Mouse (Mus musculus): ENCODE measurements at regions not wholly inside any gene's neighbourhood (a gene's known extent, or its start where the extent isn't known, plus 50 kb on each side); places are given as distances from the start of the nearest gene placed in this dataset.

DNA sequence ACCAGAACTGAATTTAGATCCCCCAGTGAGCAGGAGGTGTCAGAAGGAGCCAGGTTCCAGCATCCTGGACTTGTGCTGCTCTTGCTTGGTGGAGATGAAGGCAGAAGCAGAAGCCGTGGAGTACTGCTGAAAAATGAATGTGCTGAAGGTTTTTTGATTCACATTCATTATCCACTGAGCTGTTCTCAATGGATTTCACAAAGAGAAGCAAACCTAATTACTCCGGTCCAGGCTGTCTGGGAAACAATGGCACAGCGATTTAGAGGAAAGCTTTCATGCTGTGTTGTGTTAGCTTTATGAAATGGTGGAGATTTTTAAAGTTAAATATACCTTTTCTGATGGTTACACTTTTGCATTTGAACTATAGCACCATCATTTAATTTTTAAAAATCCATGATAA is 535.3 kb upstream of the Adgrl3 start:
- DNase-seq (ENCODE audit: extremely low read depth, insufficient read length, low spot score), result no peak

DNA sequence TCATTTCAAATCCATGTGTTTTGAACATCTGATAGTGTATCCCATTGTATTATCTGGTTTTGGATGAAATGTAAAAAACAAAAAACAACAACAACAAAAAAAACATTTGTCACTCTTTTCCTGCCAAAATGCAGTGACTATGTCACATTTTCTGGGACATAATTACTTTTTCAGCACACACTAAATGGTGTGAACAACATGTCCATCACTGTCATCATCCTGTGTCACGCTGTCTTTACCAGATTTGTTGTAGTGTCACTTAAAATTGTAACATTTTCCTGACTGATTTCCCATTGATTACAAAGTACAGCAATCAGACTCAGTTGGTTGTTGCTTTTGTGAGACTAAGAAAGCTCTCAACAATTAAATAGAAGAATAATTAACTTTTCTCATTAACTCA is 531.6 kb upstream of the Adgrl3 start:
- DNase-seq (ENCODE audit: extremely low read depth, insufficient read length, low spot score), result no peak

DNA sequence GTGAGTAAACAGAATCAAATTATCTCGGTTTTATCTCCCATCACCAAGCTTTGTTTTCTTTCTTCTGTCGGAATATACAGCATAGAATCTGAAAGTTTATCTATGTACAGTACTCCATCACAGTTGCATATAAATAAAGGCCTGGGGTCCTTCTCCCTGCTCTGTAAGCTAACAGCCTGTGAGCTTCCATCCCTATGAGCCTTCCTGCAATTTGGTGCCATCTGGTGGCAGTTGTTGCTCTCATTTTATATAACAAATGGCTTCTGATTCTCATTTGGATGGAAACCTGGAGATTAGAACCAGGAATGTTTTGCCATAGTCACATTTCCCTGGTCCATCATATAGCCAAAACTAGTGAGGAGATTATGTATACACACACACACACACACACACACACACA is 511.3 kb upstream of the Adgrl3 start:
- DNase-seq (ENCODE audit: extremely low read depth, insufficient read length, low spot score), result no peak

DNA sequence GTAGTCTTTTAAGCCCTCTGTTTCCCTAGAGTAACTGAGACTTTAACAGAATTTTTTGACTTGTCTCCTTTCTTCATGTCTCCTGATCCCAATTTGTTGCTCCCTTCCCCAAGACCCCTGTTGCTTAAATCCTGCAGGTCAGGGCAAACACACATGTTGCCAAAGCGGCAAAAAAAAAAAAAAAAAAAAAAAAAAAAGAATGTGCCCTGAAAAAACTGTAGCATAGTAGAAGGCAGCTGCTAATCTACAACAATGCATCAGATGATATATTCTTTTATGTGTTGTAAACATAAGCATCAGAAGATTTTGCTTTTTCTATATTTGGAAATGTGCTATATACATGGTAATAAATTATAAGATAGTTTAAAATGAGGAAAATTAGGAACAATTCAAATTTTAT is 479.9 kb upstream of the Adgrl3 start:
- DNase-seq (ENCODE audit: extremely low read depth, insufficient read length, low spot score), result no peak

DNA sequence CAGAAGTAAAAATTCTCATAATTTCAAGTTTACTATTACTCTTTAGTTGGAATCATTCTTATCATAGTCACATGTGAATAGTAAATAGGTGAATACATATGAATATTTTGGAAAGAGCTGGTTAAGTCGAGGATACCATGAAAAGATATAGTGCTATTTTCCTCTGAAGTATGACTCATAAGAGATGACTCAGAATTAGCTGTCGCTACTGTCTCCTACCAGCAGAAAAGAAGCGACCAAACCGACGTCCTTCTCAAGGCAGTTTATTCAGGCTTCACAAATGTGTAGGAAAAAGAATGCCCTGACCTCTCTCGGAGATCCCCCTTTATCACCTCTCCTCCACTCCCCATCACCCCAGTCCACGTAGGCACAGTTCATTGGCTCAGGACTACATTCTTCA is 468.3 kb upstream of the Adgrl3 start:
- no peak for DNase-seq (ENCODE audit: extremely low read depth, insufficient read length, low spot score)

DNA sequence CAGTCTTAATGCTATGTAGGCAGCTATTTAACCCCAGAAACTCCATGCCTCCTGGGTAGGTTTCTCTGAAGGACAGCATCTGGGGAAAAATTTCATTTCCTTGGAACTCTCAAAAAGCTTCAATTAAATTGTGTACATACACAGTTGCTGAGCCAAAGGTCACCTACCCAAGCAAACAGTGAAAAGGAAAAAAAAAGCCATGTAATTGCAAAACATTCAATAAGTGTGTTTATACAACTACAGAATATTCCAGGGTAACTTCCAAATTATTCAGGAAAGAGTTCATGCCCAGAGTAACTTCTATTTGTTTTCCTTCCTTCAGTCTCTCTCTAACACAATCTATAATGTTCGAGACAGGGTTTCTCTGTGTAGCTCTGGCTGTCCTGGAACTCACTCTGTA is 441.2 kb upstream of the Adgrl3 start:
- DNase-seq (ENCODE audit: extremely low read depth, insufficient read length, low spot score), result no peak

DNA sequence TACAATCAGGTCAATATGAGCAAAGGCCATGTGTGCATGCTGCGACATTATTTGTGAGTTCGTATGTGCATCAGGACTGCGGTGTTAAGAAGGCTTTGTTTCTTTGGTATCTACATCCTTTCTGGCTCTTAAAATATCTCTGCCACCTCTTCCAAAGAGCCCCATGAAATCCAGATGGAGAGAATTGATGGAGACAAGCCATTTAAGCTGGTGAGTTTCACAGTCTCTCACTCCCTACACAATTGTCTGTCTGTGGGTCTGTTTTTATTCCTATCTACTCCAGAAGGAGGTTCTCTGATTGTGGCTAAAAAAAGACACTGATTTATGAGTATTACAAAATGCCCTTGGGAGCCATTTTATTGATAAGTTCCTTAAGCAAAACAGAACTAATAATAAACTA is 408.4 kb upstream of the Adgrl3 start:
- DNase-seq (ENCODE audit: extremely low read depth, insufficient read length, low spot score), result no peak

DNA sequence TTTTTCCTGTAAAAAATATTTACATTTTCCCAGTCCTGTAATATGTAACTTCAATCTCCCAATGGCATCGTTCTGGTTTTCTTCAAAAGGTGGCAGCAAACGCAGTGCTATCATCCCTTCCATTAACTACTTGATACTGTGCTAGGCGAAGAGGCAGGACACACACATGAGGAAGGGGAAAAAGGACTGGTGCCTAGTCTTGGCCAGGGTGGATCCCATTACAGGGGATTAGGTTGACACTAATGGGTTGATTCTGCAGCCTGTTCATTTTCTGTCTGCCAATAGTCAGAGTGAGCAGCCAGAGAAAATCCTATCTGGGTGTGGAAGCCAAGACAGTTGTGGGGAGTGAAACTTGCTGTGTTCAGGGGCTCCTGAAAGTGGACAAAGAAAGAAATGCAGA is 392.7 kb upstream of the Adgrl3 start:
- no peak for DNase-seq (ENCODE audit: extremely low read depth, insufficient read length, low spot score)

DNA sequence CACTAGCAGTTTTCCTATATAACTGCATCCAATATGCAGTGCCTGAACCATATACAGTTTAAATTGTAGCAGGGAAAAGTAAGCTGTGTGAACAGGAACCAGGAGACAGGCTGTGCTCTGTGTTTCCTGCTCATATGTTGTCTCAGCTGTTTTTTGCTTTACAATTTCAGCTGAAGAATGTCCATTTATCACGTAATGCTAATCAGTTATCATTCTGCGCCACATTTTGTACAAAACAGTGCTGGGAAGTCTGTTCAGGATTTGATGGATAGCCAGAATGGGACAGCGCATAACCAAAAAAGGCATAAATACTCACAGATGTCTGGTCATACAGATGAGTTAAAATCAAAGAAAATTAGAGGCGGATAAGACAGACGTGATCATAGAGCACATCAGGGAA is 360.9 kb upstream of the Adgrl3 start:
- DNase-seq (ENCODE audit: extremely low read depth, insufficient read length, low spot score), result no peak

DNA sequence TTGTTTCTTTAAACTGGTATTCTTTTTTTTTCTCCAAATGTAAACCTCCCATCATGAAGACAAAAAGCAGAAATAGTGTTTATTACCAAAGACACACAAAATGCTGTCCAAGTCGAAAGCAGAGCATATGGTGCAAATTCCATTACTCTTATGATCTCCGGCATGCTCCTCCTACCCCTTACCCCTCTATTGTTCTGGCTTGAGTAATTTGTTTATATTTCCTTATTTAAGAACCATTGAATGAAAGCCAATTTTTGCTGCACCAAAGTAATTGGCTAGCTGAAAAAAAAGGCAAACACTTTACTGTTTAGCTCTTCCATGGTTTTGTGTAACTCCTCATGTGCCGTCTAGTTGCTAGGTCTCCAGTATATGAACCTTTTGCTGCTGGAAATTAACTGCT is 360.4 kb upstream of the Adgrl3 start:
- DNase-seq (ENCODE audit: extremely low read depth, insufficient read length, low spot score), result no peak

DNA sequence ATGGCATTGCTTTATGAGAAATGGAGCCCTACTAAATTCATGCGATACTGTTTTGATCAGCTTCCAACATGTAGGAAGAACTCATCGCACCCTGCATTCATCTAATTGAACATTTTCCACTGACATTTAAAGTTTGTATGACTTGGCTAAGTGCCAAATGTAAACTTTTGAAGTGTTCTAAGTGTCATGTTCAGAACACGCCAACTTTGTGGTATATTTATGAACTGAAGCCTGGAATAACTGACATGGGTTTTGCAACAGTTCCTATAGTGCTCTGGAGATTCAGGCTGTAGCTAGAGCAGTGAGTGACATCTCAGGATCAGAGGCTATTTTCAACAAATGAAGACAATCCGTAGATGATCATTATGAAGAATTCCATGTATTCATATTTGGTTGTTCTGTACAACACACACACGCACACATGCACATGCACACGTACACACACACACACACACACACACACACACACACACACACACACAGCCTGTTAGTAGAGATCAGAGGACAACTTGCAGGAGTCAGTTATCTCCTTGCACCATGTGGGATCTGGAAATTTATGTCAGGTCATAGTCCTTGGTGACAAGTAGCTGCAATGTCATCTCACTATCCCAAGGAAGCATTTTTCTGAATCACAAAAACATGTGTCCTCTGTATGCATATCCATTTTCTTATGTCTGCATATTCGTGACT is 349.5 kb upstream of the Adgrl3 start:
- no peak for DNase-seq (ENCODE audit: extremely low read depth, insufficient read length, low spot score)

DNA sequence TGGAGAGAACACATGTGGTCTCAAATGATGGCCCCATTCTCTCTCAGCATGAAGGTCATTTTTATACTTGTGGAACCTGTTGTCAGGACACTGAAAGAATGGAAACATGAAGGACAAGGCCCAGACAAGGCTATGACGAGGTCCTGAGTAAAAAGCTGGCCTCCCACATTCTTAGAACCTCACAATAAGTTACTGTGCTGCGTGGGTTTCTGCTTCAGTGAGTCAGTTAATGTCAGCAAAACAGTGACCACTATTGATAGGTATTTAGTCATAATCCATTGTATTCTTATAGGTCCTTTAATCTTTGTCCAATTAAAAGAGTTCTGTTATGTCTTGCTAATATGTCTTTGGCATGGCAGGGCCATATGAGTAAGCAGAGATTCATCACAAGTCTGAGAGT is 336.5 kb upstream of the Adgrl3 start:
- DNase-seq (ENCODE audit: extremely low read depth, insufficient read length, low spot score), result no peak

DNA sequence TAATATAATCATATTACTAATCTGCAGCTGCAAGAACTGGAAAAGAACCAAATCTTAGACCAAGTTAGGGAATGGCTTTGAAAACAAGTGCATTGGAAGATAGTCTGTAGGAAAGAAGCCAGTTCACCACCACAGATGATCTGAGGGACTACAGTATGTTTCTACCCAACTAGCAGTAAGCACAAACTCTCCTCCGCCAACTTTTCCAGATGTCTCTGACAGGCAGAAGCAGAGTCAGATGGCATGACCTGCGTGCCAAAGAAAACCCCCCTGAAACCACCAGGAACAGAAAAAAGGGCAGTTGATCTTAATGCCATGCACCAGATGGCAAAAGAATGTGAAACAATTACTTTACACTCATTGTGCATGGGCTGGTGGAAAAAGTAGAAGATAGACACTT is 319.1 kb upstream of the Adgrl3 start:
- DNase-seq (ENCODE audit: extremely low read depth, insufficient read length, low spot score), result no peak

DNA sequence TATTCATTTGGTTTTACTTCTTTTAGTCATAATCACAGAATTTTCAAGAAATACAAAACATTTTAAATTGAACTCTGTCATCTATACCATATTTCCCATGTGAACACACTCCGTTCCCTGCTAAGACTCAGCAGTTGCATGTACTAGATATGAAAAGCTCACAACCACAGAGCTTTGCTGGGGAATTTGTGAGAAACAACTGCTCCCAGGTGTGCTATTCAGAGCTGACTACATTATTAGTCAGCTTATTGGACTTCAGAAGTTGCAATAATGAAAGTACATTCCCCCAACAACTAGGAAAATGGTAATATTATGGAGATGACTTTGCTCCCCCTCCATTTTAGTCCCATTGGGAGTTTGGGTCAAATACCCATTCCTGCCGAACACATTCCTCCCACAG is 315.2 kb upstream of the Adgrl3 start:
- no peak for DNase-seq (ENCODE audit: extremely low read depth, insufficient read length, low spot score)

DNA sequence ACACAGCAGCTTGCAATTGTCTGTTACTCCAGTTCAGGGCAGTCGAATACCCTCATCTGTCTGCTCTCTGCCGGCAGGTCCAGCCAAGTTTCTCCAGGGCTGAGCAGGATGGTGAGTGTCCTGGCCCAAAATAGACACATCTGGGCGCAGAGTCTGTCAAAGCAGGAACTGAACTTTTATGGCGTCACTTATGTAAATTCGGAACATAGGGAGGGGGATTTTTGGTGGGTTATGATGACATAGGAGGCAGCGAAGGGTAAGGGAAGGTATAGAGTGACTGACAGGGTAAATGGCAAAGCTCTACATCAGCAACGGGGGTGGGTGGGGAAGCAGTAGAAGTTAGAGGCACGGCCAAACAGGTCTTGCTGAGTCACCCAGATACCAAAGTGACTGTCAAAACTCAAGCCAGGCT is 313.3 kb upstream of the Adgrl3 start:
- DNase-seq (ENCODE audit: extremely low read depth, insufficient read length, low spot score), result peak; percentile 7
